9 mouse cellular contexts compared by ENCODE assay signal in genomic region chr8:83862439-83863268, GRCm38 (mm10). TPM values are rescaled to one million over a fixed set of nuclear protein-coding genes. Genes with fewer than 3 reads are reported as not detected.
DNase-seq lines count a peak whose midpoint lies in the region; ATAC-seq lines count a peak whose summit lies in the region.
"Had no signal": no experiment of that assay in that cellular context is flagged by ENCODE, and none has a peak within 500 bp of the region (broad histone marks: within the 10 kb centered on the region; RNA-seq: fewer than 3 reads in every experiment).

No protein-coding gene starts in this region.

- ATAC-seq in heart, embryonic 12.5 days (ENCODE audit: insufficient number of reproducible peaks, low FRiP score) = peak; percentile 29; the same call in 1 of the 2 replicates
- ATAC-seq in common myeloid progenitor, adult 5-6 weeks (replicated peaks; ENCODE audit: low read depth, poor library complexity, severe bottlenecking) = 0 out of 2 replicates have a peak, but pooled peaks have one; percentile 15
- no peak for ATAC-seq in hindbrain, embryonic 16.5 days
- ATAC-seq in midbrain, embryonic 14.5 days (ENCODE audit: low FRiP score, low TSS enrichment) = no peak
- ATAC-seq in granulocyte monocyte progenitor cell, adult 5-6 weeks (replicated peaks; ENCODE audit: poor library complexity, severe bottlenecking) = no peak

- no peak for DNase-seq in heart, postnatal 36 days
- peak; percentile 42 for DNase-seq in midbrain, embryonic 14.5 days
- DNase-seq in urinary bladder, postnatal 10 days (ENCODE audit: low spot score) = no peak
- DNase-seq in adrenal gland, postnatal 36 days = no peak

- WGBS in heart, embryonic 12.5 days = 6% methylated on average over 24 of the region's 24 CpGs
- 9% methylated on average over 24 of the region's 24 CpGs for WGBS in hindbrain, embryonic 16.5 days
- 6% methylated on average over 24 of the region's 24 CpGs for WGBS in midbrain, embryonic 14.5 days

- peak overlapping the region; percentile 39 for H3K4me3 ChIP-seq in heart, embryonic 12.5 days
- H3K4me3 ChIP-seq in hindbrain, embryonic 16.5 days (ENCODE audit: low read length) = peak overlapping the region; percentile 11
- peak overlapping the region; percentile 17 for H3K4me3 ChIP-seq in midbrain, embryonic 14.5 days (replicated peaks; ENCODE audit: low read depth, low read length)
- H3K4me3 ChIP-seq: erythroblast, embryonic 14.5 days had no signal

- peak overlapping the region; percentile 42 for H3K9ac ChIP-seq in heart, embryonic 12.5 days
- peak overlapping the region; percentile 20; the same call in 1 of the 2 replicates for H3K9ac ChIP-seq in hindbrain, embryonic 16.5 days (ENCODE audit: low read depth, low read length)
- peak overlapping the region; percentile 27; the same call in 1 of the 2 replicates for H3K9ac ChIP-seq in midbrain, embryonic 14.5 days (replicated peaks; ENCODE audit: low read length)

- H3K36me3 ChIP-seq in heart, embryonic 12.5 days = no peaks in the 10 kb centered on the region
- no peaks in the 10 kb centered on the region for H3K36me3 ChIP-seq in hindbrain, embryonic 16.5 days (ENCODE audit: control insufficient read depth, insufficient read depth, low read length)
- H3K36me3 ChIP-seq in midbrain, embryonic 14.5 days (ENCODE audit: control insufficient read depth, insufficient read depth, low read length) = no peaks in the 10 kb centered on the region

- peaks cover 7% of the 10 kb centered on the region; the same call in 1 of the 2 replicates for H3K9me3 ChIP-seq in heart, embryonic 12.5 days (replicated peaks)
- no peaks in the 10 kb centered on the region for H3K9me3 ChIP-seq in hindbrain, embryonic 16.5 days (ENCODE audit: control insufficient read depth, low read length)
- no peaks in the 10 kb centered on the region for H3K9me3 ChIP-seq in midbrain, embryonic 14.5 days (ENCODE audit: control insufficient read depth, low read length)

- intact Hi-C loops in heart, postnatal 36 days (cut with DNase I) = no loop called here

- H3K4me1 ChIP-seq in heart, embryonic 12.5 days (replicated peaks) = no peaks in the 10 kb centered on the region; the same call in 1 of the 2 replicates
- H3K4me1 ChIP-seq in hindbrain, embryonic 16.5 days (ENCODE audit: control insufficient read depth, insufficient read depth, low read depth, low read length) = peaks cover 4% of the 10 kb centered on the region; the same call in 1 of the 2 replicates
- H3K4me1 ChIP-seq in midbrain, embryonic 14.5 days (ENCODE audit: control insufficient read depth, insufficient read depth, low read length) = peaks cover 9% of the 10 kb centered on the region; the same call in 1 of the 2 replicates

- no peaks in the 10 kb centered on the region for H3K27me3 ChIP-seq in heart, embryonic 12.5 days (replicated peaks)
- no peaks in the 10 kb centered on the region for H3K27me3 ChIP-seq in hindbrain, embryonic 16.5 days (replicated peaks; ENCODE audit: control insufficient read depth, insufficient read depth, low read length)
- no peaks in the 10 kb centered on the region for H3K27me3 ChIP-seq in midbrain, embryonic 14.5 days (ENCODE audit: control insufficient read depth, insufficient read depth, low read length)

- no peak overlapping the region for H3K27ac ChIP-seq in heart, embryonic 12.5 days (ENCODE audit: poor library complexity, severe bottlenecking)
- H3K27ac ChIP-seq in hindbrain, embryonic 16.5 days (ENCODE audit: low read depth, low read length) = no peak overlapping the region
- H3K27ac ChIP-seq in midbrain, embryonic 14.5 days (replicated peaks; ENCODE audit: low read depth, low read length) = no peak overlapping the region

- H3K4me2 ChIP-seq in heart, embryonic 12.5 days = peak overlapping the region; percentile 71
- peak overlapping the region; percentile 49 for H3K4me2 ChIP-seq in hindbrain, embryonic 16.5 days (ENCODE audit: low read length)
- H3K4me2 ChIP-seq in midbrain, embryonic 14.5 days (ENCODE audit: low read length) = peak overlapping the region; percentile 40

RNA-seq across cellular contexts. Expression of gene Adgrl1, which starts 37.3 kb away (rescaled TPM):
- polyA plus RNA-seq in heart, embryonic 12.5 days (2016; fragmentation: Nextera tagmentation; extraction: Ambion mirVana) = 11.2 and 11.4 TPM in 2 replicates
- total RNA-seq in heart, postnatal 36 days (2021) = 10 to 100 TPM; 13.9 to 15.0 TPM
- total RNA-seq in common myeloid progenitor, adult 5-6 weeks (2017) = 4.0 and 6.1 TPM in 2 replicates
- 50.9 and 53.0 TPM in 2 replicates for polyA plus RNA-seq in hindbrain, embryonic 16.5 days (2015; fragmentation: Nextera tagmentation; extraction: Ambion mirVana)
- 77.2 and 92.7 TPM in 2 replicates for polyA plus RNA-seq in midbrain, embryonic 14.5 days (2014; fragmentation: Nextera tagmentation; extraction: Ambion mirVana)
- total RNA-seq in adrenal gland, postnatal 36 days (2021) = 10 to 100 TPM; 62.4 to 73.4 TPM
- total RNA-seq in granulocyte monocyte progenitor cell, adult 5-6 weeks (2014; fragmentation: Nextera tagmentation) = 1.4 and 2.4 TPM in 2 replicates
- 2.4 and 3.6 TPM in 2 replicates for total RNA-seq in granulocyte monocyte progenitor cell, adult 5-6 weeks (2017)

Comparison
In these comparisons a context has a peak if more than half of its experiments do, and no peak if none do; other contexts are left out.
1. ATAC-seq: peak in heart, embryonic 12.5 days (single experiment) and common myeloid progenitor, adult 5-6 weeks (single experiment); none in hindbrain, embryonic 16.5 days (single experiment), midbrain, embryonic 14.5 days (single experiment) and granulocyte monocyte progenitor cell, adult 5-6 weeks (single experiment).
2. Peak in every context shown above with its lines, with median percentiles within 50 percentile points of each other: H3K4me2 ChIP-seq, H3K4me3 ChIP-seq and H3K9ac ChIP-seq.